Mouse (Mus musculus): ENCODE results near the gene Psma6.

GRCm38 (mm10) chr12:55456136-55456535 is 72.1 kb downstream of the Psma6 start:
- TF ChIP-seq CTCF (IDR thresholded peaks at IDR 0.05; ENCODE audit: control insufficient read depth, insufficient read depth, insufficient read length), result no peak
- TF ChIP-seq USF1 (IDR thresholded peaks at IDR 0.05; ENCODE audit: low read depth), result no peak
- TF ChIP-seq CEBPB (IDR thresholded peaks at IDR 0.05; ENCODE audit: low read depth), result no peak
- TF ChIP-seq MAX (IDR thresholded peaks at IDR 0.05), result no peak
- no peak for TF ChIP-seq MYOG (IDR thresholded peaks at IDR 0.05; ENCODE audit: control insufficient read depth, extremely low read depth, insufficient read length)

Data from C2C12 (cell line).